Mouse (Mus musculus) embryonic facial prominence, embryonic 12.5 days (tissue): ENCODE results near the gene Map3k15. TPM values are rescaled to one million over a fixed set of nuclear protein-coding genes. Genes with fewer than 3 reads are reported as not detected.

Experiments
- polyA plus RNA-seq: library from polyadenylated mRNA; unstranded; fragments of >200 nt; fragmentation: Nextera tagmentation; extraction: Ambion mirVana; gene quantifications from 2 replicates; pipeline ENCODE4 v1.2.1, GENCODE M21; 2016

Gene Map3k15
- polyA plus RNA-seq, 1 experiment from 2014 or later = 0.14 TPM

Other genes with a start within 250 kb of the Map3k15 start
- gene Pdha1, start 150.0 kb downstream of the Map3k15 start, polyA plus RNA-seq = 86.8 and 91.5 TPM in 2 replicates